Mouse (Mus musculus): ENCODE data around the gene Ifitm10. TPM values are rescaled to one million over a fixed set of nuclear protein-coding genes. Genes with fewer than 3 reads are reported as not detected.
A peak's percentile ranks its signal among the peaks of the same experiment; 100 is the strongest.

Ifitm10 gene
- total and polyA plus RNA-seq, 3 experiments, result not detected

DNA sequence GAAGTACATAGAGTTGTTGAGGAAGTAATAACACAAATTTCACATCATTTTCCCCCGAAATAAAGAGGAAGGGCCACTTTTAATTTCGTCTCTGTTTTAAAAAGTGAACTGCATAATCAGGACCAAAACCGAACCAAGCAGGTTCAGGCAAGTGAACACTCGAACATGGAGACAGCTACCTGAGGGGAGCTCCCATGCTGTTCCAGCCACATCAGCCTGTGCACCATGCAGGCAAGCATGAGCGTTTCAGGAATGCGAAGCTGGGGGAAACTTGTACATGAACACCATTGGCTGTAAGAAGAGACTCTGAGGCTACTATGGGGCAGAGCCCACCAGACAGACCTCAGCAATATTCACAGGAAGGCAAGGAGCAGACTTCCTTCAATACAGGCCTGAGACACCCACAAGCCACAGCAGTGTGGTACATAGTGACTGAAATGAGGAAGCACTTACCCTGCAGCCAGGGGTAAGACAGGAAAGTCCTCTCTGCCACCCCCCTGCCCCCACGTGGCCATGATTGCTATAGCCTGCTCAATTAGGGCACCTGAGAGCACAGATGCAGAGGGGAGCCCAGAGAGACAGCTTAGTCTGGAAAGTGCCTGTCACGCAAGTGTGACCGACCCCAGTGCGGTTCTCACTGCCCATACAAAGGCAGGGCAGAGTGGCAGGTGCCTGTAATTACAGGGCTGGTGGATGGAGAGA, 33.1 kb downstream of the Ifitm10 start:
- Histone ChIP-seq H3K4me3 (replicated peaks in 1 of 3; ENCODE audit: low read depth in 2 of 3, low read length in 2 of 3, poor library complexity in 1 of 3) (no peak overlapping the region), H3K36me3 (replicated peaks in 1 of 2; ENCODE audit: control insufficient read depth in 1 of 2, insufficient read depth in 1 of 2, low read length in 1 of 2) (no peaks in the 10 kb centered on the region), H3K9me3 (replicated peaks; ENCODE audit: low read length) (no peaks in the 10 kb centered on the region), H3K79me2 (replicated peaks; ENCODE audit: control insufficient read depth, extremely low read depth, insufficient read depth, poor library complexity, severe bottlenecking) (no peaks in the 10 kb centered on the region), H3K4me2 (ENCODE audit: insufficient read depth, low read depth, poor library complexity, severe bottlenecking) (no peak overlapping the region), H3K4me1 (ENCODE audit: control insufficient read depth in 1 of 2, insufficient read depth in 2 of 2) (peaks cover 18 to 38% of the 10 kb centered on the region in 2 experiments), H3K27me3 (replicated peaks) (no peaks in the 10 kb centered on the region), H3K9ac (ENCODE audit: insufficient read depth, low read depth) (no peak overlapping the region), H3K27ac (ENCODE audit: insufficient read depth, low read depth) (no peak overlapping the region)
- peak; percentile 74 for DNase-seq (ENCODE audit: extremely low read depth)
- dilution Hi-C loops (cut with MboI; ENCODE audit: extremely low pct_ligation_motif_present, extremely low pct_unique_long_range_greater_than_20kb, low sequenced_read_pairs), result no loop called here
- peak; percentile 47 for TF ChIP-seq ELF1 (IDR thresholded peaks at IDR 0.05; ENCODE audit: low read depth, low read length)
- TF ChIP-seq MAX (IDR thresholded peaks at IDR 0.05; ENCODE audit: low read length), result peak; percentile 38; the same call in 1 of the 2 replicates
- no peak for TF ChIP-seq MAFK (IDR thresholded peaks at IDR 0.05; ENCODE audit: insufficient replicate concordance, low read length)
- no peak for TF ChIP-seq EP300 (IDR thresholded peaks at IDR 0.05; ENCODE audit: low read length)
- TF ChIP-seq IRF4 (IDR thresholded peaks at IDR 0.05; ENCODE audit: low read depth, low read length), result 0 out of 2 replicates have a peak, but pooled peaks have one; percentile 18
- TF ChIP-seq CTCF (conservative IDR thresholded peaks at IDR 0.05 in 1 of 2, IDR thresholded peaks at IDR 0.05 in 1 of 2; ENCODE audit: low read depth in 2 of 2, low read length in 2 of 2), result peak in 1 of 2 experiments; percentile 48; a peak in 2 of 4 replicates
- no peak for TF ChIP-seq USF2 (conservative IDR thresholded peaks at IDR 0.05; ENCODE audit: low read depth, low read length)
- TF ChIP-seq ZC3H11A (IDR thresholded peaks at IDR 0.05; ENCODE audit: low read depth, low read length), result no peak
- TF ChIP-seq USF1 (IDR thresholded peaks at IDR 0.05; ENCODE audit: low read depth, low read length), result peak; percentile 42
- in situ Hi-C loops (cut with MboI; ENCODE audit: low pct_ligation_motif_present, low pct_unique_long_range_greater_than_20kb, low sequenced_read_pairs), result no loop called here

DNA sequence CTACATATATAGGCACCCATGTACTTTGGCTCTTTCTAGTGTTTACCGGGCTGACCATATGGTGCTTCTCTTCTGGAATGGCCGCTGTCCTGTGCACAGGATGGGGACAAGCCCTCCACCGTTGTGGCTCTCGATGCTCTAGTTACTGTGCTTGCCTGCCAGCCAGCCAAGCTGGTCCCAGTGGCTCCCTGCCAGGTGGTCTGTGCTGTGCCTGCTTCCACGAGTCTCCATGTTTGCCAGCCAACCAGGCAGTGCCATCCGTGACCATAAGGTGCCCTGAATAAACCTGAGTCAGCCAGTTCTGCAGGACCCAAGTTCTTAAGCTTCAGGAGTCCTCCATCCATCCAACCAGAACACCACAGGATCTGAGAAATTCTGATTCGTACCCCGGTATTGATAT, 38.4 kb downstream of the Ifitm10 start:
- dilution Hi-C loops (cut with MboI; ENCODE audit: extremely low pct_ligation_motif_present, extremely low pct_unique_long_range_greater_than_20kb, low sequenced_read_pairs), result no loop called here
- no peak for TF ChIP-seq CTCF (conservative IDR thresholded peaks at IDR 0.05 in 1 of 2, IDR thresholded peaks at IDR 0.05 in 1 of 2; ENCODE audit: low read depth in 2 of 2, low read length in 2 of 2)
- no peak for TF ChIP-seq ZNF384 (IDR thresholded peaks at IDR 0.05; ENCODE audit: low read depth, low read length)
- TF ChIP-seq BHLHE40 (IDR thresholded peaks at IDR 0.05; ENCODE audit: low read depth, low read length), result no peak
- no peak for TF ChIP-seq MAZ (IDR thresholded peaks at IDR 0.05; ENCODE audit: low read depth, low read length)
- no peak for TF ChIP-seq MAFK (IDR thresholded peaks at IDR 0.05; ENCODE audit: insufficient replicate concordance, low read length)
- TF ChIP-seq SIN3A (IDR thresholded peaks at IDR 0.05; ENCODE audit: low read length), result no peak
- TF ChIP-seq ZKSCAN1 (IDR thresholded peaks at IDR 0.05; ENCODE audit: borderline replicate concordance, low read depth, low read length), result no peak
- no peak for TF ChIP-seq USF2 (conservative IDR thresholded peaks at IDR 0.05; ENCODE audit: low read depth, low read length)
- TF ChIP-seq CHD1 (IDR thresholded peaks at IDR 0.05; ENCODE audit: low read depth, low read length), result no peak
- TF ChIP-seq POLR2AphosphoS2 (IDR thresholded peaks at IDR 0.05; ENCODE audit: low read depth, low read length), result no peak
- TF ChIP-seq ELF1 (IDR thresholded peaks at IDR 0.05; ENCODE audit: low read depth, low read length), result no peak
- no peak for TF ChIP-seq RCOR1 (conservative IDR thresholded peaks at IDR 0.05; ENCODE audit: low read depth, low read length)
- no peak for TF ChIP-seq MXI1 (IDR thresholded peaks at IDR 0.05; ENCODE audit: low read depth, low read length)
- no peak for TF ChIP-seq MAX (IDR thresholded peaks at IDR 0.05; ENCODE audit: low read length)
- TF ChIP-seq ZMIZ1 (IDR thresholded peaks at IDR 0.05; ENCODE audit: low read depth, low read length), result no peak
- TF ChIP-seq NELFE (IDR thresholded peaks at IDR 0.05; ENCODE audit: low read depth, low read length), result no peak
- TF ChIP-seq UBTF (IDR thresholded peaks at IDR 0.05; ENCODE audit: low read depth, low read length), result no peak
- no peak for TF ChIP-seq USF1 (IDR thresholded peaks at IDR 0.05; ENCODE audit: low read depth, low read length)

More for the DNA sequence above, 38.4 kb downstream of the Ifitm10 start:
- H3K4me2 ChIP-seq (ENCODE audit: insufficient read depth, low read depth, poor library complexity, severe bottlenecking), result no peak overlapping the region
- no peaks in the 10 kb centered on the region for H3K79me2 ChIP-seq (replicated peaks; ENCODE audit: control insufficient read depth, extremely low read depth, insufficient read depth, poor library complexity, severe bottlenecking)
- H3K27me3 ChIP-seq (replicated peaks), result peaks cover 14% of the 10 kb centered on the region
- no peak overlapping the region for H3K4me3 ChIP-seq (replicated peaks in 1 of 3; ENCODE audit: low read depth in 2 of 3, low read length in 2 of 3, poor library complexity in 1 of 3)
- in situ Hi-C loops (cut with MboI; ENCODE audit: low pct_ligation_motif_present, low pct_unique_long_range_greater_than_20kb, low sequenced_read_pairs), result loop anchor here (5.0 to 10.0 kb wide), 4 partner anchors 77 to 340 kb away; no protein-coding TSS in a partner anchor
- H3K9me3 ChIP-seq (replicated peaks; ENCODE audit: low read length), result no peaks in the 10 kb centered on the region
- H3K9ac ChIP-seq (ENCODE audit: insufficient read depth, low read depth), result no peak overlapping the region
- H3K36me3 ChIP-seq (replicated peaks in 1 of 2; ENCODE audit: control insufficient read depth in 1 of 2, insufficient read depth in 1 of 2, low read length in 1 of 2), result no peaks in the 10 kb centered on the region
- peaks cover 0 to 5% of the 10 kb centered on the region in 2 experiments; a peak in 2 of 4 replicates for H3K4me1 ChIP-seq (ENCODE audit: control insufficient read depth in 1 of 2, insufficient read depth in 2 of 2)
- no peak overlapping the region for H3K27ac ChIP-seq (ENCODE audit: insufficient read depth, low read depth)
- no peak for DNase-seq (ENCODE audit: extremely low read depth)
